In the genomic region with DNA sequence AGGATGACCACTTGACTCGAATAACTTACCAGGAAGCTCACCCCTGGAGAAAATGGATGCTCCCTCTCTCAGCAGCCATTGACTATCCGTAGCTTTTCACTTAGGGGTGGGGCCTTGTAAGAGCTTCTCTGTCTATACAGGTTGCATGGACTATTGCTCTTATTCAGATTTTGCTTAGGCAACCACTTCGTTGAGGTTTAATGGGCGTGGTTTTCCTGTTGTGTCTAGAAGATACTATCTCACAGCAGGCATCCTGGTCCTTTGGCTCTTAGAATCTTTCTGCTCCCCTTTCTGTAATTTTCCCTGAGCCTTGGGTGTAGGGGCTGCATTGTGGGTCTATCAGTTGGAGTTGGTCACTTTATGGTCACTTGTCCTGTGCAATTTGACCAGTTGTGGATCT, we compare ENCODE assay signal across 20 mouse cellular contexts. TPM values are rescaled to one million over a fixed set of nuclear protein-coding genes. Genes with fewer than 3 reads are reported as not detected.
"Had no signal": no experiment of that assay in that cellular context is flagged by ENCODE, and none has a peak within 500 bp of the region (broad histone marks: within the 10 kb centered on the region; RNA-seq: fewer than 3 reads in every experiment).

No protein-coding gene starts in this region.

- ATAC-seq: intestine, postnatal 0 days; liver, postnatal 0 days; lung, postnatal 0 days; midbrain, embryonic 15.5 days had no signal

- DNase-seq: kidney, adult 2 months; kidney, postnatal 36 days; left cerebral cortex, postnatal 4 days; liver, postnatal 0 days; lung, embryonic 14.5 days; retina, postnatal 1 day; thymus, adult 18-20 months; thymus, postnatal 14 days; thymus, postnatal 4 days had no signal

RNA-seq across cellular contexts. Expression of a gene that starts 21.9 kb away (rescaled TPM):
- total RNA-seq: layer of hippocampus, adult 8-10 months; layer of hippocampus, postnatal 14 days; left cerebral cortex, adult 8-10 months; left cerebral cortex, postnatal 14 days; left cerebral cortex, postnatal 4 days; neutrophil, adult 5-6 weeks had no signal
- polyA plus RNA-seq: limb, embryonic 12.5 days; lung, embryonic 14.5 days; macrophage; midbrain, embryonic 12.5 days had no signal
